Mouse (Mus musculus) small intestine, adult 2 months (tissue): ENCODE data around the gene Gadd45g.

Experiments
- CTCF ChIP-seq: fragments of 200-500 bp; IDR thresholded peaks from 2 replicates; pipeline ENCODE4 v1.5.1; 2012; ENCODE audit warnings: low read depth, mild to moderate bottlenecking, control low read depth, inconsistent platforms, low read length, moderate library complexity, mixed read lengths; ENCODE audit not compliant: insufficient replicate concordance, insufficient read length; ENCODE audit errors: extremely low read depth
- POLR2A ChIP-seq: fragments of 200-500 bp; IDR thresholded peaks from 2 replicates; pipeline ENCODE4 v1.6.1; 2012; ENCODE audit warnings: low read depth, mild to moderate bottlenecking, control low read depth, inconsistent platforms, low read length, moderate library complexity

- TF ChIP-seq POLR2A (no peak), CTCF (no peak)
Measured at GRCm38 (mm10) chr13:51884250-51884649, 37.8 kb downstream of the Gadd45g start.
